Mouse (Mus musculus) duodenum, adult 2 months (tissue): ENCODE results near the gene Tubg1. TPM values are rescaled to one million over a fixed set of nuclear protein-coding genes. Genes with fewer than 3 reads are reported as not detected.

Source experiments
- polyA plus RNA-seq: library from polyadenylated mRNA; depleted of rRNA; stranded (reverse); fragments of >200 nt; gene quantifications from 2 replicates; pipeline ENCODE4 v1.2.3, GENCODE M21; 2012; ENCODE audit warnings: low replicate concordance; rRNA removed

The Tubg1 gene
- polyA plus RNA-seq = 12.9 and 14.6 TPM in 2 replicates

GRCm38 (mm10) chr11:101119761-101120544 is at the start of gene Tubg1, which contains the start of gene Retreg3:
Tubg1 (plus strand) TSS chr11:101119938.
Retreg3 (minus strand) TSS chr11:101119893.

DNA sequence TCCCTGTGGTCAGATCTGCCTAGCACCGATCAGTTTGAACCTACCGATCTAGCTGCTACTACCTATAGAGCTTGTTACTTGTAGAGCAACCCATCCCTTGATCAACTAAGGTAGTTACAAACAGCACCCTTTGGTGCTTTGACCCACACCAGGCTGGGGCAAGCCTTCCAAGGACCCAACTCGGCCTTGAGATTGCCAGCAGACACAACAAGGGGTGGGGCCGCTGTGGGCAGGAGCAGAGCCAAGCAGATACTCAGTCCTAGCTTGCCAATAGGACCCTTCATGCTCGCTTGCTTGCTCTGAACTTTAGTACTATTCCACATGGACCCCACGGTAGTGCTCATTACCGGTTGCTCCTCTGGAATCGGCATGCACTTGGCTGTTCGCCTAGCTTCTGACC is 41.6 kb upstream of the Tubg1 start, which contains the start of gene Hsd17b1:
TSS of gene Hsd17b1 (plus strand) at position 291 of the 400 bp plus-strand sequence.

GRCm38 (mm10) chr11:101082208-101083082 is 37.3 kb upstream of the Tubg1 start, which contains the start of gene Coasy:
Coasy (plus strand) TSS chr11:101082565.

GRCm38 (mm10) chr11:101086756-101087681 is 32.7 kb upstream of the Tubg1 start, which contains the start of gene Mlx:
Mlx (plus strand) TSS chr11:101087277.

DNA sequence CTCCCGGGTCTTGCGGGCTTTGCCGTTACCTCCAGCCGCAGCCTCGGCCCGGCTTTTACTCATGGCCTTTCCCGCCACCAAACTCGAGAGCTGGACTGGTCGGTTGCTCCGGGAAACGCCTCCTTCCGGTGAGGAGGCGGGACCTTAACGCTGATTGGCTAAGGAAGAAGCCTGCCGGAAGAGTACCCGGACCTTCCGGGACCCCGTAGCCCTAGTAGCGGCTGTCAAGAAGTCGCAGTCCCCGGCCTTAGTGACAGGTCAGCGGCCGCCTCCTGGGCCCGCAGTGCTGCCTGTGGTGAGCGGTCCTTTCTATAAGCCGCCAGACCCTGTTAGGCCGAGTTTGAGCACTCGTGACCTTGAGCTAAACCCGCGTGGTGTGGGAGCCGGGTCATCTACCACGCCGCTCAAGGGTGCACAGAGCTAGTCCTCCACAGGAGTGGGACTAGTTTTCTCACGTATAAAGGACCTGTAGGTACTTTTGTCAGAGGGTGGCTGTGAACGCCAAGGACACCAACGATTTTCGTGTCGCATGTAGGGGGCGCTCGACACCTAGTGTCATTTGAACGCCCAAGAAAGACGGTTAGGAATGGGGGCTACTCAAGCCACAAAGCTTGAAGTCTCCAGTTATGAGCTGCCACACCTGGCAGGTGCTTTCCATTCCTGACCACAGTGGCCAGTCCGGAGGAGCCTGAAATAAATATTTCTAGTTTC is 24.3 kb upstream of the Tubg1 start, which contains the start of gene Psmc3ip:
TSS of gene Psmc3ip (minus strand) at position 123 of the 711 bp plus-strand sequence.

DNA sequence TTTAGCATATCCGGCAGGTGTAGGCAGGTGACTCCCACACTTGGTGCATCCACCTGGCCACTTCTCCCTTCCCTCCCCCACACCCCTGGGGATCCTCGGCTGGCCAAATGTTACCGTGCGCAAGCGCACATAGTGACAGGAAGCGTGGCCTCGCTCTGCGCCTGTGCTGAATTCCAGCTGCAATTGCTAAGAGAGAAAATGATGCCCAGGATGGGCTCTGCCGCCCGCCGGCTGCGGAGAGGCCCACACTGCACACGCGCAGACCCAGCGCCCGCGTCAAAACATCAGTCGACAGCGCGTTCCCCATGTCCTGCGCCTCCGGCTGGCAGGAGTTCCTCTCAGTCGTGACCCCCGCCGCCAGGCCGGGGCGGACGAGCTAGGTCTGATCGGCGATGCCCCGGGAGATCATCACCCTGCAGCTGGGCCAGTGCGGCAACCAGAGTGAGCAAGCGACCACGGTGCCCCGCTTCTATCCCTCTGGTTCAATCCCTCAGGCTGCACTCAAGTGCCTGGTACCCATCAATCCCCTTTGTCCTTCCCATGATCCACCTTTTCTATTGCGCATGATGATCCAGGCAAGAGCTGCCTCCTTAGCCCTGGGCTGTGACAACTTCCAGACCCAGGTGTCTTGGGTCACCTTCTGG is 36.1 kb downstream of the Tubg1 start, which contains the start of gene Tubg2:
TSS of gene Tubg2 (plus strand) at position 180 of the 644 bp plus-strand sequence.

GRCm38 (mm10) chr11:101170354-101170810 is 50.6 kb downstream of the Tubg1 start, which contains the start of gene Cntnap1:
Cntnap1 (plus strand) TSS chr11:101170523.

GRCm38 (mm10) chr11:101170811-101171610 is 51.3 kb downstream of the Tubg1 start, which contains the start of gene Plekhh3:
Plekhh3 (minus strand) TSS chr11:101171351.

DNA sequence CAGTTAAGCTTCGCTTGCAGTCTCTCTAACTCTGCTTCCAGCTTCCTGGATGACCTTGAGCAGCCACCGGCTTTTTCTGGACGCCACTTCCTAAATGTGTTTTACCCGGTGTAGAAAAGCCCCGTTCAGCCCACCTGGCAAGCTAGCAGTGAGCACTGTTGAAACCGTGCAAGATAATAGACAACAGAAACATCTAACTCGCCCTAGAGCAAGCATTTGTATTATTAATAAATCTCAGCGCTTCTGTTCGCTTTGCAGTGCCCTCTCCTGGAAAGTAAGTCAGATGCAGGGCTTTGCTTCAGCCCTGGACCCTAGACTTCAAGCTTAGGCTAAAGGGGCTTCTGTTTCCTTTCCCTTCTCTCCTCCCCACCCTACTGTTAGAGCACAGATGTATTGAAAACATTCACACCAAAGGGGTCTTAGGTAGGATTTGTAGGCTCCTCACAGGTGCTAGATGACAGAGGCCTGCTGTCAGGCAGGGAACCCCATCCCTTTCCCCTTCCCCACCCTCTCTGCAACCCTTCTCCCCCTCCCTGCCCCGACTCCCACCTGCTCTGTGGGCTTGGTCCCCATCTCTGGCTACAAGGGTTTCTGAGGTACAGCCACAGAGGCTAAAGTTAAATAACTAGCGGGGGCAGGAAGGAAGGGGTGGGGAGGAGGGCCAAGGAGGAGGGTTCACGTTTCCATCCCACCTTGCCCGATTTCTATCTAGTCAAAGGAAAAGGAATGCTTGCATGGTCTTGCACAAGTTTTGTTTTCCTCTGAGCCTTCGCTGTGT is 55.3 kb downstream of the Tubg1 start, which contains the start of gene Ccr10:
TSS of gene Ccr10 (minus strand) at position 593 of the 778 bp plus-strand sequence.

Other genes with a start within 250 kb of the Tubg1 start
- 48.3 and 72.0 TPM in 2 replicates for gene Stat3, start 180.4 kb upstream of the Tubg1 start, polyA plus RNA-seq
- 27.3 and 28.8 TPM in 2 replicates for gene Cavin1, start 149.1 kb upstream of the Tubg1 start, polyA plus RNA-seq
- gene Atp6v0a1, start 110.5 kb upstream of the Tubg1 start, polyA plus RNA-seq = 75.6 and 77.5 TPM in 2 replicates
- gene Naglu, start 49.9 kb upstream of the Tubg1 start, polyA plus RNA-seq = 18.0 and 24.9 TPM in 2 replicates
- 0.22 TPM in 1 of 2 replicates, not detected in the other for gene Hsd17b1, start 41.5 kb upstream of the Tubg1 start, polyA plus RNA-seq
- gene Coasy, start 37.4 kb upstream of the Tubg1 start, polyA plus RNA-seq = 52.0 and 53.1 TPM in 2 replicates
- 55.4 and 114 TPM in 2 replicates for gene Mlx, start 32.7 kb upstream of the Tubg1 start, polyA plus RNA-seq
- gene Psmc3ip, start 24.5 kb upstream of the Tubg1 start, polyA plus RNA-seq = 0.21 and 0.25 TPM in 2 replicates
- 34.1 and 45.4 TPM in 2 replicates for gene Retreg3, start within 50 bp of the Tubg1 start, polyA plus RNA-seq
- 1.4 and 1.8 TPM in 2 replicates for gene Tubg2, start 36.0 kb downstream of the Tubg1 start, polyA plus RNA-seq
- 2.5 and 3.7 TPM in 2 replicates for gene Cntnap1, start 50.6 kb downstream of the Tubg1 start, polyA plus RNA-seq
- 49.1 and 101 TPM in 2 replicates for gene Plekhh3, start 51.4 kb downstream of the Tubg1 start, polyA plus RNA-seq
- gene Ccr10, start 55.5 kb downstream of the Tubg1 start, polyA plus RNA-seq = 17.2 and 32.6 TPM in 2 replicates
- gene Ezh1, start 106.5 kb downstream of the Tubg1 start, polyA plus RNA-seq = 16.0 and 18.3 TPM in 2 replicates
- 30.1 and 31.9 TPM in 2 replicates for gene Ramp2, start 126.1 kb downstream of the Tubg1 start, polyA plus RNA-seq
- gene Vps25, start 133.8 kb downstream of the Tubg1 start, polyA plus RNA-seq = 87.6 and 146 TPM in 2 replicates
- 5.5 and 6.8 TPM in 2 replicates for gene Wnk4, start 140.6 kb downstream of the Tubg1 start, polyA plus RNA-seq
- gene Cntd1, start 159.1 kb downstream of the Tubg1 start, polyA plus RNA-seq = 0.22 and 0.28 TPM in 2 replicates
- gene Coa3, start 159.2 kb downstream of the Tubg1 start, polyA plus RNA-seq = 579 and 638 TPM in 2 replicates
- 87.7 and 128 TPM in 2 replicates for gene Becn1, start 182.3 kb downstream of the Tubg1 start, polyA plus RNA-seq
- gene Psme3, start 196.3 kb downstream of the Tubg1 start, polyA plus RNA-seq = 22.3 and 29.3 TPM in 2 replicates
- 5.0 TPM in 2 replicates for gene Aoc2, start 205.1 kb downstream of the Tubg1 start, polyA plus RNA-seq
- 5.4 and 11.8 TPM in 2 replicates for gene Aoc3, start 210.7 kb downstream of the Tubg1 start, polyA plus RNA-seq
- gene G6pc, start 247.6 kb downstream of the Tubg1 start, polyA plus RNA-seq = 9.9 and 11.1 TPM in 2 replicates